Mouse (Mus musculus): ENCODE data around the gene Taf12. TPM values are rescaled to one million over a fixed set of nuclear protein-coding genes. Genes with fewer than 3 reads are reported as not detected.

The Taf12 gene
- total and polyA plus RNA-seq, 2 experiments = 5.1 to 5.7 TPM

DNA sequence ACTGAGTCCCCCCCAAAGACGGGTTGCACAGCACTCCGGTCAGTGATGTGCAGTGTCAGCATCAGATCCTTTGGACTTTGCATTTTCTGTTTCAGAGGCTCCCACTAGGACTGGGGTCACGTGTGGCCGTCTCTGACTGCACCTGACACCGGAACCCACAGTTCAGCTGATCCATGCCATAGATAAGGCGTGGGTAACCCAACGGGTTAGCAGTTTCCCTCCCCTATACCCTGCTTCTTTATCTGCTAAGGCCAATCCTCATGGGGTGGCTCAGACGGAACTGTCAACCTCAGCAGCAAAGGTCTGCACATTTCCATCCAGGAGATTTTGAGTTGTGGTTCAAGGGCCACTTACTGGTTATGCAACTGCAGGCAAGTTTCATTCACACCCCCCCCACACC, 31.1 kb downstream of the Taf12 start:
- WGBS = 24% methylated on average over 8 of the region's 8 CpGs
- Histone ChIP-seq H3K9ac (ENCODE audit: low read depth, low read length) (0 out of 2 replicates have a peak overlapping the region, but pooled peaks have one; percentile 3), H3K79me2 (ENCODE audit: control insufficient read depth, insufficient read depth, low read length) (peaks cover 3% of the 10 kb centered on the region; the same call in 1 of the 2 replicates), H3K4me3 (ENCODE audit: insufficient read depth, low read depth, low read length) (no peak overlapping the region), H3K36me3 (ENCODE audit: control insufficient read depth, insufficient read depth, low read length) (peaks cover 5% of the 10 kb centered on the region), H3K4me1 (ENCODE audit: control insufficient read depth, insufficient read depth, low read length) (peaks cover 7% of the 10 kb centered on the region; the same call in 1 of the 2 replicates), H3K27me3 (ENCODE audit: control insufficient read depth, insufficient read depth, low read length) (no peaks in the 10 kb centered on the region), H3K27ac (replicated peaks; ENCODE audit: insufficient read depth, low read depth, low read length) (no peak overlapping the region)
- DNase-seq (ENCODE audit: extremely low read depth, low read depth, low spot score) = peak; percentile 54
- no peak for TF ChIP-seq POLR2A (IDR thresholded peaks at IDR 0.05; ENCODE audit: extremely low read depth, insufficient read depth, low read length)
- TF ChIP-seq CTCF (IDR thresholded peaks at IDR 0.05; ENCODE audit: low read depth, low read length) = no peak

GRCm38 (mm10) chr4:132306004-132306403, 31.8 kb downstream of the Taf12 start:
- H3K79me2 ChIP-seq (ENCODE audit: control insufficient read depth, insufficient read depth, low read length) = peaks cover 3% of the 10 kb centered on the region; the same call in 1 of the 2 replicates
- peaks cover 7% of the 10 kb centered on the region; the same call in 1 of the 2 replicates for H3K4me1 ChIP-seq (ENCODE audit: control insufficient read depth, insufficient read depth, low read length)
- no peak overlapping the region for H3K27ac ChIP-seq (replicated peaks; ENCODE audit: insufficient read depth, low read depth, low read length)
- no peak for TF ChIP-seq CTCF (IDR thresholded peaks at IDR 0.05; ENCODE audit: low read depth, low read length)
- TF ChIP-seq POLR2A (IDR thresholded peaks at IDR 0.05; ENCODE audit: extremely low read depth, insufficient read depth, low read length) = no peak
- no peaks in the 10 kb centered on the region for H3K27me3 ChIP-seq (ENCODE audit: control insufficient read depth, insufficient read depth, low read length)
- H3K4me3 ChIP-seq (ENCODE audit: insufficient read depth, low read depth, low read length) = no peak overlapping the region
- peaks cover 12% of the 10 kb centered on the region for H3K36me3 ChIP-seq (ENCODE audit: control insufficient read depth, insufficient read depth, low read length)
- DNase-seq (ENCODE audit: extremely low read depth, low read depth, low spot score) = peak; percentile 26
- WGBS = 85% methylated on average over 6 of the region's 6 CpGs
- H3K9ac ChIP-seq (ENCODE audit: low read depth, low read length) = no peak overlapping the region

DNA sequence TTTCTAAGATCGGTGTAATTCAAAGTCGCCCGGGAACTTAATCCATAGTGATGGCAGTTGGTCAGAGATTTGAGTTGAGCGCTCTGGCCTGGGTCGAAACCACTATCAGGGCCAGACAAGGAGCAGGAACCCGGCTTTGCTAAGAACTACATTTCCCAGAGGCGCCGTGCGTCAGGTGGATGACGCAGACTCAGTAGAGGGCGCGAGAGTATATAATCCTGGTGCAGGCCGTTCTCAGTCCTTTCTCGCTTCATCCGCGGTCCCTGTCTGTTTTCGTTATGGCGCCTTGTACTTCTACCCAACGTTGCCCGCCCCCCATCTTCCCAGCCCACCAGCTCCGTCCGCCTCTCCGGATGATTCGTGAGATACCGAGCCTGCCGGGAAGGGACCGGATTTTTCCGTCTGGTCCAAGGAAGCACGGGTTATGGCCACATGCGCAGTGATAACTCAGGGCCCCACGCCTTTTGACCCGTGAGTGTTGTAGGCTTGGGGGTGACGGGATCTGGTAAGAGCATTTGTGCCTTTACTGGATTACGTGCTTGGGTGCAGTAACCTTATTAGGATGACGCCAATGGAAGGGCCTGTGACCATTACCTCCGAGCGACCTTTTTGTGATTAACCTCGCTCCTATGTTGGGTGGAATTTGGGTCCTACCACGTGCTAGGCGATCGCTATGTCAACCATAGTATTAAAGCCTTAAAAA, 34.4 kb downstream of the Taf12 start:
- TF ChIP-seq CTCF (IDR thresholded peaks at IDR 0.05; ENCODE audit: low read depth, low read length) (no peak), POLR2A (IDR thresholded peaks at IDR 0.05; ENCODE audit: extremely low read depth, insufficient read depth, low read length) (peak; percentile 95)
- Histone ChIP-seq H3K27me3 (ENCODE audit: control insufficient read depth, insufficient read depth, low read length) (no peaks in the 10 kb centered on the region), H3K4me3 (ENCODE audit: insufficient read depth, low read depth, low read length) (peak overlapping the region; percentile 98), H3K79me2 (ENCODE audit: control insufficient read depth, insufficient read depth, low read length) (peaks cover 3% of the 10 kb centered on the region; the same call in 1 of the 2 replicates), H3K9ac (ENCODE audit: low read depth, low read length) (peak overlapping the region; percentile 98), H3K4me1 (ENCODE audit: control insufficient read depth, insufficient read depth, low read length) (peaks cover 7% of the 10 kb centered on the region; the same call in 1 of the 2 replicates), H3K36me3 (ENCODE audit: control insufficient read depth, insufficient read depth, low read length) (peaks cover 24% of the 10 kb centered on the region), H3K27ac (replicated peaks; ENCODE audit: insufficient read depth, low read depth, low read length) (peak overlapping the region; percentile 97)
- DNase-seq (ENCODE audit: extremely low read depth, low read depth, low spot score) = peak; percentile 88
- WGBS = under 1% methylated on average over 41 of the region's 41 CpGs

DNA sequence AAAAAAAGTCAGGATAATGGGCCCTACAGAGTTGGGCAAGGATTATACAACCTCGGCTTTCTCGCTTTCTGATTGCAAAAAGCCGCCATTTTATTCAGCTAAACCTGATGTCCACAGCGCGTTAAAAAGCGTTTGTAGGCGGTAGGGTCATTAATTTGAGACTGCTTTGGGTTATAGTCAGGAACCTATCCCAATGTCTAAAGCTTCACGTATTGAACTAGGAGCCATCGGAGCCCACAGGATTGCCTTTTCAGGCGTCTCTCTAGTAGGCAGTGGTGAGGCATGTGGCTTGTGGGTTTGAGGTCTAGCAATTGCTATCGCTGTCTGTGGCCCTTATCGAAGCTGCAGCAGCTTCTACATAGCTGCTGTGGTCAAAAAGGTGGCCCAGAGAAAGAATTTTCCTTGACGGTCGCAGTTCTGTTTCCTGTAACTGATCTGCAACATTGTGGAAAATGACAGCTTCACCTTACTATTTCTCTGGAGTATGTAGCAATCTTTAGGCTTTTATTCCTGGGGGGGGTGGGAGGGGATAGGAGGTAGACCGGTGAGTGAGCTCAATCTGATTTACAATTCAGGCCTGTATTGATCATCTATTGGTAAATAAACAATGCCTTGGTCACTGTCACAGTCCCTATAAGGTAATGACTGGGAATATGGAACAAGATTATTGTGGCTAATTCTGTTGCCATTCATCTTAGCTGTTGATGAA, 35.1 kb downstream of the Taf12 start:
- WGBS = under 1% methylated on average over 15 of the region's 15 CpGs
- Histone ChIP-seq H3K4me1 (ENCODE audit: control insufficient read depth, insufficient read depth, low read length) (peaks cover 7% of the 10 kb centered on the region; the same call in 1 of the 2 replicates), H3K4me3 (ENCODE audit: insufficient read depth, low read depth, low read length) (peak overlapping the region; percentile 98), H3K36me3 (ENCODE audit: control insufficient read depth, insufficient read depth, low read length) (peaks cover 28% of the 10 kb centered on the region), H3K27me3 (ENCODE audit: control insufficient read depth, insufficient read depth, low read length) (no peaks in the 10 kb centered on the region), H3K27ac (replicated peaks; ENCODE audit: insufficient read depth, low read depth, low read length) (peak overlapping the region; percentile 97), H3K79me2 (ENCODE audit: control insufficient read depth, insufficient read depth, low read length) (peaks cover 3% of the 10 kb centered on the region; the same call in 1 of the 2 replicates), H3K9ac (ENCODE audit: low read depth, low read length) (peak overlapping the region; percentile 98)
- peak; percentile 23 for DNase-seq (ENCODE audit: extremely low read depth, low read depth, low spot score)
- TF ChIP-seq POLR2A (IDR thresholded peaks at IDR 0.05; ENCODE audit: extremely low read depth, insufficient read depth, low read length) (no peak), CTCF (IDR thresholded peaks at IDR 0.05; ENCODE audit: low read depth, low read length) (no peak)

GRCm38 (mm10) chr4:132309849-132310472, 35.8 kb downstream of the Taf12 start:
- 29% methylated on average over 10 of the region's 10 CpGs for WGBS
- TF ChIP-seq CTCF (IDR thresholded peaks at IDR 0.05; ENCODE audit: low read depth, low read length) (peak; percentile 36), POLR2A (IDR thresholded peaks at IDR 0.05; ENCODE audit: extremely low read depth, insufficient read depth, low read length) (no peak)
- Histone ChIP-seq H3K4me1 (ENCODE audit: control insufficient read depth, insufficient read depth, low read length) (peaks cover 7% of the 10 kb centered on the region; the same call in 1 of the 2 replicates), H3K79me2 (ENCODE audit: control insufficient read depth, insufficient read depth, low read length) (peaks cover 3% of the 10 kb centered on the region; the same call in 1 of the 2 replicates), H3K4me3 (ENCODE audit: insufficient read depth, low read depth, low read length) (no peak overlapping the region), H3K27ac (replicated peaks; ENCODE audit: insufficient read depth, low read depth, low read length) (0 out of 2 replicates have a peak overlapping the region, but pooled peaks have one; percentile 13), H3K27me3 (ENCODE audit: control insufficient read depth, insufficient read depth, low read length) (no peaks in the 10 kb centered on the region), H3K36me3 (ENCODE audit: control insufficient read depth, insufficient read depth, low read length) (peaks cover 28% of the 10 kb centered on the region), H3K9ac (ENCODE audit: low read depth, low read length) (peak overlapping the region; percentile 39; the same call in 1 of the 2 replicates)
- DNase-seq (ENCODE audit: extremely low read depth, low read depth, low spot score) = peak; percentile 56
